ENCODE assay signal across 17 mouse cellular contexts in genomic region chr7:141501820-141502555, GRCm38 (mm10). TPM values are rescaled to one million over a fixed set of nuclear protein-coding genes. Genes with fewer than 3 reads are reported as not detected.
DNase-seq lines count a peak whose midpoint lies in the region; ATAC-seq lines count a peak whose summit lies in the region.
"Had no signal": no experiment of that assay in that cellular context is flagged by ENCODE, and none has a peak within 500 bp of the region (broad histone marks: within the 10 kb centered on the region; RNA-seq: fewer than 3 reads in every experiment).

No protein-coding gene starts in this region.

- ATAC-seq in liver, embryonic 13.5 days (ENCODE audit: low read depth): no peak
- 0 out of 2 replicates have a peak, but pooled peaks have one; percentile 20 for ATAC-seq in megakaryocyte progenitor cell, adult 5-6 weeks (replicated peaks; ENCODE audit: poor library complexity)
- ATAC-seq: inflammation-experienced regulatory T-cells, adult 6 months; lung, postnatal 0 days had no signal

- no peak overlapping the region for H3K4me2 ChIP-seq in liver, embryonic 13.5 days
- H3K4me2 ChIP-seq: embryonic facial prominence, embryonic 13.5 days had no signal

- H3K27ac ChIP-seq in liver, embryonic 13.5 days: peak overlapping the region; percentile 61
- H3K27ac ChIP-seq: embryonic facial prominence, embryonic 13.5 days had no signal

- no peak overlapping the region for H3K9ac ChIP-seq in liver, embryonic 13.5 days
- H3K9ac ChIP-seq: embryonic facial prominence, embryonic 13.5 days had no signal

- no peaks in the 10 kb centered on the region for H3K27me3 ChIP-seq in liver, embryonic 13.5 days
- H3K27me3 ChIP-seq: embryonic facial prominence, embryonic 13.5 days had no signal

- 80% methylated on average over 7 of the region's 7 CpGs for WGBS in liver, embryonic 13.5 days (ENCODE audit: insufficient replicate concordance)

- peaks cover 44% of the 10 kb centered on the region for H3K4me1 ChIP-seq in liver, embryonic 13.5 days (replicated peaks)
- H3K4me1 ChIP-seq: embryonic facial prominence, embryonic 13.5 days had no signal

- H3K9me3 ChIP-seq in liver, embryonic 13.5 days (replicated peaks): no peaks in the 10 kb centered on the region
- H3K9me3 ChIP-seq: embryonic facial prominence, embryonic 13.5 days had no signal

- peak; percentile 22 to 27 for DNase-seq in cerebellum, adult 18-20 months
- DNase-seq in cerebellum, adult 11 months: no peak
- DNase-seq in liver, embryonic 13.5 days: no peak
- no peak for DNase-seq in liver
- peak; percentile 75 for DNase-seq in adrenal gland, postnatal 14 days
- no peak for DNase-seq in layer of hippocampus, adult 9-10 months (ENCODE audit: low spot score)
- no peak for DNase-seq in right cerebral cortex, postnatal 36 days (ENCODE audit: low spot score in 2 of 2)
- DNase-seq: heart, adult 11 months; heart, postnatal 4 days; kidney, adult 8-10 months; kidney, postnatal 25 days; right cerebral cortex, postnatal 25 days; thymus, postnatal 14 days had no signal

- H3K4me3 ChIP-seq in liver, embryonic 13.5 days (replicated peaks): no peak overlapping the region
- H3K4me3 ChIP-seq: embryonic facial prominence, embryonic 13.5 days had no signal

- H3K36me3 ChIP-seq in liver, embryonic 13.5 days: peaks cover 36% of the 10 kb centered on the region

RNA-seq across cellular contexts. Expression of gene Tspan4, which starts 26.9 kb away (rescaled TPM):
- polyA plus RNA-seq in liver, embryonic 13.5 days (2015; fragmentation: Nextera tagmentation; extraction: Ambion mirVana): 49.3 and 49.7 TPM in 2 replicates
- total RNA-seq in adrenal gland, postnatal 14 days (2021): 49.4 and 58.4 TPM in 2 replicates
- 18.3 and 23.9 TPM in 2 replicates for total RNA-seq in megakaryocyte progenitor cell, adult 5-6 weeks (2015)
- 38.2 and 39.1 TPM in 2 replicates for total RNA-seq in megakaryocyte progenitor cell, adult 5-6 weeks (2017)

RNA-seq across cellular contexts. Expression of gene Polr2l, which starts 27.1 kb away (rescaled TPM):
- polyA plus RNA-seq in liver, embryonic 13.5 days (2015; fragmentation: Nextera tagmentation; extraction: Ambion mirVana): 63.9 and 72.4 TPM in 2 replicates
- total RNA-seq in adrenal gland, postnatal 14 days (2021): 74.5 TPM in 2 replicates
- 31.3 and 40.2 TPM in 2 replicates for total RNA-seq in megakaryocyte progenitor cell, adult 5-6 weeks (2015)
- 45.0 and 46.7 TPM in 2 replicates for total RNA-seq in megakaryocyte progenitor cell, adult 5-6 weeks (2017)

RNA-seq across cellular contexts. Expression of gene Cd151, which starts 34.8 kb away (rescaled TPM):
- polyA plus RNA-seq in liver, embryonic 13.5 days (2015; fragmentation: Nextera tagmentation; extraction: Ambion mirVana): 4.1 and 5.0 TPM in 2 replicates
- total RNA-seq in adrenal gland, postnatal 14 days (2021): 199 and 204 TPM in 2 replicates
- 11.0 and 14.7 TPM in 2 replicates for total RNA-seq in megakaryocyte progenitor cell, adult 5-6 weeks (2015)
- total RNA-seq in megakaryocyte progenitor cell, adult 5-6 weeks (2017): 14.5 and 22.1 TPM in 2 replicates

RNA-seq across cellular contexts. Expression of gene Chid1, which starts 37.7 kb away (rescaled TPM):
- polyA plus RNA-seq in liver, embryonic 13.5 days (2015; fragmentation: Nextera tagmentation; extraction: Ambion mirVana): 28.0 and 31.3 TPM in 2 replicates
- total RNA-seq in adrenal gland, postnatal 14 days (2021): 46.5 and 49.7 TPM in 2 replicates
- total RNA-seq in megakaryocyte progenitor cell, adult 5-6 weeks (2015): 5.8 and 6.3 TPM in 2 replicates
- 31.2 and 38.7 TPM in 2 replicates for total RNA-seq in megakaryocyte progenitor cell, adult 5-6 weeks (2017)

RNA-seq across cellular contexts. Expression of gene Cracr2b, which starts 41.1 kb away (rescaled TPM):
- 3.6 and 4.0 TPM in 2 replicates for polyA plus RNA-seq in liver, embryonic 13.5 days (2015; fragmentation: Nextera tagmentation; extraction: Ambion mirVana)
- 14.2 and 23.2 TPM in 2 replicates for total RNA-seq in adrenal gland, postnatal 14 days (2021)
- total RNA-seq in megakaryocyte progenitor cell, adult 5-6 weeks (2015): 8.6 and 8.9 TPM in 2 replicates
- 11.4 and 16.6 TPM in 2 replicates for total RNA-seq in megakaryocyte progenitor cell, adult 5-6 weeks (2017)
- polyA plus RNA-seq: inflammation-experienced regulatory T-cells, adult 6 months had no signal

Comparison
In these comparisons a context has a peak if more than half of its experiments do, and no peak if none do; other contexts are left out.
1. DNase-seq: peak in cerebellum, adult 18-20 months (2 of 2) and adrenal gland, postnatal 14 days (single experiment); none in cerebellum, adult 11 months (single experiment), liver, embryonic 13.5 days (single experiment), liver (single experiment), layer of hippocampus, adult 9-10 months (single experiment) and right cerebral cortex, postnatal 36 days (0 of 2).